Mouse (Mus musculus) thymus, adult 2 months (tissue): Measurements from ENCODE around the gene Gde1.

Source experiments
- CTCF ChIP-seq: fragments of 200-500 bp; IDR thresholded peaks from 2 replicates; pipeline ENCODE4 v1.5.1; 2012; ENCODE audit warnings: mild to moderate bottlenecking, control low read depth, low read length, moderate library complexity, borderline replicate concordance; ENCODE audit not compliant: control insufficient read depth, poor library complexity, insufficient read depth; ENCODE audit errors: extremely low read depth
- POLR2A ChIP-seq: fragments of 200-500 bp; IDR thresholded peaks from 2 replicates; pipeline ENCODE4 v1.6.1; 2012; ENCODE audit warnings: mild to moderate bottlenecking, low read length, control low read depth, moderate library complexity; ENCODE audit not compliant: control insufficient read depth, poor library complexity, insufficient read depth; ENCODE audit errors: extremely low read depth

- no peak for TF ChIP-seq CTCF
- no peak for TF ChIP-seq POLR2A
Measured at GRCm38 (mm10) chr7:118670142-118670541, 35.4 kb downstream of the Gde1 start.
